Mouse (Mus musculus) cortical plate, adult 2 months (tissue): ENCODE results near the gene Ptgds.

ENCODE experiments used
- CTCF ChIP-seq: fragments of 200-500 bp; IDR thresholded peaks from 2 replicates; pipeline ENCODE4 v1.5.1; 2011; ENCODE audit warnings: mild to moderate bottlenecking, control low read depth, low read length; ENCODE audit not compliant: insufficient read depth; ENCODE audit errors: extremely low read depth
- POLR2A ChIP-seq: fragments of 200-500 bp; IDR thresholded peaks from 2 replicates; pipeline ENCODE4 v1.6.1; 2011; ENCODE audit warnings: mild to moderate bottlenecking, low read length, control low read depth; ENCODE audit not compliant: insufficient read depth; ENCODE audit errors: extremely low read depth

GRCm38 (mm10) chr2:25496462-25496861 lies 26.6 kb upstream of the Ptgds start:
- TF ChIP-seq POLR2A (no peak), CTCF (peak; percentile 51)
